Mouse (Mus musculus): ENCODE results near the gene Zfp654. TPM values are rescaled to one million over a fixed set of nuclear protein-coding genes. Genes with fewer than 3 reads are reported as not detected.
A peak's percentile ranks its signal among the peaks of the same experiment; 100 is the strongest.

Gene Zfp654
- polyA plus RNA-seq, 2 experiments, result 8.0 to 8.1 TPM

- H3K36me3 ChIP-seq (ENCODE audit: control insufficient read depth, insufficient read depth, low read length), result no peaks in the 10 kb centered on the region
- WGBS, result 88% methylated on average over 3 of the region's 3 CpGs
- H3K27me3 ChIP-seq (ENCODE audit: control insufficient read depth, insufficient read depth, low read length), result no peaks in the 10 kb centered on the region
- no peak overlapping the region for H3K4me3 ChIP-seq (replicated peaks; ENCODE audit: low read length)
- H3K9me3 ChIP-seq (ENCODE audit: control insufficient read depth, low read length), result no peaks in the 10 kb centered on the region
- H3K4me1 ChIP-seq (ENCODE audit: control insufficient read depth, insufficient read depth, low read length), result no peaks in the 10 kb centered on the region
- no peak overlapping the region for H3K4me2 ChIP-seq (replicated peaks; ENCODE audit: low read depth, low read length, severe bottlenecking)
- DNase-seq (ENCODE audit: low spot score), result no peak
- no peak for TF ChIP-seq POLR2A (IDR thresholded peaks at IDR 0.05; ENCODE audit: borderline replicate concordance, extremely low read depth, insufficient read depth, insufficient read length)
- ATAC-seq (ENCODE audit: low FRiP score, low read depth), result no peak
- no peak overlapping the region for H3K27ac ChIP-seq (replicated peaks; ENCODE audit: low read depth, low read length)
- no peak overlapping the region for H3K9ac ChIP-seq (ENCODE audit: low read depth, low read length, severe bottlenecking)
These were observed 25.9 kb upstream of the Zfp654 start for GRCm38 (mm10) chr16:64877314-64877713.

GRCm38 (mm10) chr16:64876631-64877265 lies 25.3 kb upstream of the Zfp654 start:
- Histone ChIP-seq H3K9ac (ENCODE audit: low read depth, low read length, severe bottlenecking) (no peak overlapping the region), H3K27me3 (ENCODE audit: control insufficient read depth, insufficient read depth, low read length) (no peaks in the 10 kb centered on the region), H3K27ac (replicated peaks; ENCODE audit: low read depth, low read length) (no peak overlapping the region), H3K36me3 (ENCODE audit: control insufficient read depth, insufficient read depth, low read length) (no peaks in the 10 kb centered on the region), H3K4me1 (ENCODE audit: control insufficient read depth, insufficient read depth, low read length) (no peaks in the 10 kb centered on the region), H3K9me3 (ENCODE audit: control insufficient read depth, low read length) (no peaks in the 10 kb centered on the region), H3K4me2 (replicated peaks; ENCODE audit: low read depth, low read length, severe bottlenecking) (no peak overlapping the region), H3K4me3 (replicated peaks; ENCODE audit: low read length) (no peak overlapping the region)
- TF ChIP-seq POLR2A (IDR thresholded peaks at IDR 0.05; ENCODE audit: borderline replicate concordance, extremely low read depth, insufficient read depth, insufficient read length), result no peak
- DNase-seq (ENCODE audit: low spot score) (no peak), ATAC-seq (ENCODE audit: low FRiP score, low read depth) (no peak)
- 71% methylated on average over 4 of the region's 4 CpGs for WGBS

GRCm38 (mm10) chr16:64875822-64876221 lies 24.4 kb upstream of the Zfp654 start:
- 85% methylated on average over 1 of the region's 1 CpGs for WGBS
- DNase-seq (ENCODE audit: low spot score) (no peak), ATAC-seq (ENCODE audit: low FRiP score, low read depth) (no peak)
- Histone ChIP-seq H3K27me3 (ENCODE audit: control insufficient read depth, insufficient read depth, low read length) (no peaks in the 10 kb centered on the region), H3K9ac (ENCODE audit: low read depth, low read length, severe bottlenecking) (no peak overlapping the region), H3K36me3 (ENCODE audit: control insufficient read depth, insufficient read depth, low read length) (no peaks in the 10 kb centered on the region), H3K4me2 (replicated peaks; ENCODE audit: low read depth, low read length, severe bottlenecking) (no peak overlapping the region), H3K4me1 (ENCODE audit: control insufficient read depth, insufficient read depth, low read length) (no peaks in the 10 kb centered on the region), H3K27ac (replicated peaks; ENCODE audit: low read depth, low read length) (no peak overlapping the region), H3K9me3 (ENCODE audit: control insufficient read depth, low read length) (no peaks in the 10 kb centered on the region), H3K4me3 (replicated peaks; ENCODE audit: low read length) (no peak overlapping the region)
- no peak for TF ChIP-seq POLR2A (IDR thresholded peaks at IDR 0.05; ENCODE audit: borderline replicate concordance, extremely low read depth, insufficient read depth, insufficient read length)

GRCm38 (mm10) chr16:64875384-64875783 lies 23.9 kb upstream of the Zfp654 start:
- Histone ChIP-seq H3K9me3 (ENCODE audit: control insufficient read depth, low read length) (no peaks in the 10 kb centered on the region), H3K4me2 (replicated peaks; ENCODE audit: low read depth, low read length, severe bottlenecking) (no peak overlapping the region), H3K27ac (replicated peaks; ENCODE audit: low read depth, low read length) (no peak overlapping the region), H3K27me3 (ENCODE audit: control insufficient read depth, insufficient read depth, low read length) (no peaks in the 10 kb centered on the region), H3K36me3 (ENCODE audit: control insufficient read depth, insufficient read depth, low read length) (no peaks in the 10 kb centered on the region), H3K9ac (ENCODE audit: low read depth, low read length, severe bottlenecking) (no peak overlapping the region), H3K4me1 (ENCODE audit: control insufficient read depth, insufficient read depth, low read length) (no peaks in the 10 kb centered on the region), H3K4me3 (replicated peaks; ENCODE audit: low read length) (no peak overlapping the region)
- 95% methylated on average over 10 of the region's 10 CpGs for WGBS
- ATAC-seq (ENCODE audit: low FRiP score, low read depth) (no peak), DNase-seq (ENCODE audit: low spot score) (no peak)
- no peak for TF ChIP-seq POLR2A (IDR thresholded peaks at IDR 0.05; ENCODE audit: borderline replicate concordance, extremely low read depth, insufficient read depth, insufficient read length)

GRCm38 (mm10) chr16:64873416-64874305 lies 22.2 kb upstream of the Zfp654 start:
- DNase-seq (ENCODE audit: low spot score) (peak; percentile 87), ATAC-seq (ENCODE audit: low FRiP score, low read depth) (peak; percentile 95)
- H3K27ac ChIP-seq (replicated peaks; ENCODE audit: low read depth, low read length), result peak overlapping the region; percentile 89
- H3K27me3 ChIP-seq (ENCODE audit: control insufficient read depth, insufficient read depth, low read length), result no peaks in the 10 kb centered on the region
- TF ChIP-seq POLR2A (IDR thresholded peaks at IDR 0.05; ENCODE audit: borderline replicate concordance, extremely low read depth, insufficient read depth, insufficient read length), result peak; percentile 61; the same call in 1 of the 2 replicates
- H3K4me2 ChIP-seq (replicated peaks; ENCODE audit: low read depth, low read length, severe bottlenecking), result peak overlapping the region; percentile 55
- H3K36me3 ChIP-seq (ENCODE audit: control insufficient read depth, insufficient read depth, low read length), result no peaks in the 10 kb centered on the region
- H3K9ac ChIP-seq (ENCODE audit: low read depth, low read length, severe bottlenecking), result peak overlapping the region; percentile 73
- no peaks in the 10 kb centered on the region for H3K4me1 ChIP-seq (ENCODE audit: control insufficient read depth, insufficient read depth, low read length)
- WGBS, result 2% methylated on average over 29 of the region's 29 CpGs
- H3K4me3 ChIP-seq (replicated peaks; ENCODE audit: low read length), result peak overlapping the region; percentile 68
- H3K9me3 ChIP-seq (ENCODE audit: control insufficient read depth, low read length), result no peaks in the 10 kb centered on the region
